Mouse (Mus musculus) adrenal gland, postnatal 36 days (tissue): ENCODE data around the gene Eps15l1. TPM values are rescaled to one million over a fixed set of nuclear protein-coding genes. Genes with fewer than 3 reads are reported as not detected.

Experiments used
- DNase-seq, 2 experiments: peaks; one replicate each; pipeline ENCODE4 v3.0.0; 2021; ENCODE audit warnings: mixed read lengths in 1 of 2
- total RNA-seq, 2 experiments: library from RNA; stranded (reverse); gene quantifications; 2 replicates each; pipeline ENCODE4 v1.2.3; 2021

Eps15l1 gene
- total RNA-seq, 2 experiments from 2014 or later, result 38.6 to 52.6 TPM

DNA sequence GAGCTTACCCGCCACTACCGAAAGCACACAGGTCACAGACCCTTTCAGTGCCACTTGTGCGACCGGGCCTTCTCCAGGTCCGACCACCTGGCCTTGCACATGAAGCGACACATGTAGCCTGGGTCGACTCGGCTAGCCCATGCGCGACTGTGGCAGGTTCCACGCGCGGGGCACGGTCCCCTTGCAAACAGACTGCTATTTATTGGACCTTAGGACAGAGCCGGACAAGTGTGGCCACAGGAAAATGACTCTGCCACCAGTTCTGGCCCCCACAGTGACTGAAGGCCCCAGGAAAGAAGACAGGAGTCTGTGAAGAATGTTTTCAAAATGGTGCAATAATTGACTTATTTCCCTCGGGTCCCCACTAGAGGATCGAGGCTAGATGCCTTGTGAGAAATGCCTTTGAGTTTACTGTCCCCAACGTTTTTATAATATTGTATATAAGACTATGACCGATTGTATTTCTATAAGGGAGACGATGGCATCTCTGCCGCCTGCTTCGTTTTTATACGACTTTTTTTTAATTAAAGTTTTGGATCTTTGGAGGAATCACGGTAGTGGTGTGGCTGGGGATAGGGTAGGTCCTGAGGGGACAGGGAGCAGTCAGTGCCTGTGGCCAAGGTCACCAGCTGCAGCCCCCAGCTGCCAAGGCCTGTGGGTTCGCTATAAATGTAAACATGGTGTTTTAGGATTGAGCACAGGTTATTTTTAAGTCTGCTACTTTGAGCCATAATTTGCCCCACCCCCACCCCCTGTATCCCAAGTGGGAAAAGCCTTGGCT is 100.3 kb downstream of the Eps15l1 start:
- DNase-seq, result no peak

DNA sequence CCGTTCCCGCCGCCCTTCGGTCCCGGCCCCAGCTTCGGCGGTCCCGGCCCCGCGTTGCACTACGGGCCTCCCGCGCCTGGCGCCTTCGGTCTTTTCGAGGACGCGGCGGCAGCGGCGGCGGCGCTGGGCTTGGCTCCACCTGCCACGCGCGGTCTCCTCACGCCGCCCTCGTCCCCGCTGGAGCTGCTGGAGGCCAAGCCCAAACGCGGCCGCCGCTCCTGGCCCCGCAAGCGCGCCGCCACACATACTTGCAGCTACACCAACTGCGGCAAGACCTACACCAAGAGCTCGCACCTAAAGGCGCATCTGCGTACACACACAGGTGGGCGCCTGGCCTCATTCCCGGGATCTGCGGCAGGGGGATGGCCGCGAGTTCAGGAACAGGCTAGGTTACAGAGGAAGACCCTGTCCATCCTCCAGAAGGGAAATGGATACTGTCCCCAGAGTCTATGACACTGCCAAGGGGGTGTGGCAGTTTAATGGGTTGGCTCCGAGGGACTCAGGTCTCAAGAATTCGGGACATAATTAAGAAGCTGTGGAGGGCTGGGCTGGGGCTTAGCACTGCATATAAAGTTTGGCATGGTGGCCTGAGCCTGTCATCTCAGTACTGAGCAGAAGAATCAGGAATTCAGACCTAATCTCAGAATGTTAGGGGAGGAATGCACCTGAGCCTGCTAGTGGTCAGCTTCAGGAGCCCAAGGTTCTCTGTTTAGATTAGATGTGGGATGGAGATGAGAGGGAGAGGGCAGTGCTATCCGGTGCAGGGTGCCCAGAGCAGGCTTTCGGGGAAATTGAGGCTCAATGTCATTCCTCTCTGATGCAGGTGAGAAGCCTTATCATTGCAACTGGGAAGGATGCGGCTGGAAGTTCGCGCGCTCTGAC is 101.1 kb downstream of the Eps15l1 start:
- DNase-seq, result peak; percentile 58 to 62

DNA sequence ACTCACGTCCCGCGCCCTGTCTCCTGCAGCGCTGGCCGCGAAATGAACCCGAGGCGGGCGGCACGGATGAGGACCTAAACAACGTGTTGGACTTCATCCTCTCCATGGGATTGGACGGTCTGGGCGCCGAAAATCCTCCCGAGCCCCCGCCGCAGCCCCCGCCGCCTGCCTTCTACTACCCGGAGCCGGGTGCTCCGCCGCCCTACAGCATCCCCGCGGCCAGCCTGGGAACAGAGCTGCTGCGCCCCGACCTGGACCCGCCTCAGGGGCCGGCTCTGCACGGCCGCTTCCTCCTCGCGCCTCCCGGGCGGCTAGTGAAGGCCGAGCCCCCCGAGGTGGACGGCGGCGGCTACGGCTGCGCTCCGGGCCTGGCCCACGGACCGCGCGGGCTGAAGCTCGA is 101.9 kb downstream of the Eps15l1 start:
- peak; percentile 34 to 53 for DNase-seq

DNA sequence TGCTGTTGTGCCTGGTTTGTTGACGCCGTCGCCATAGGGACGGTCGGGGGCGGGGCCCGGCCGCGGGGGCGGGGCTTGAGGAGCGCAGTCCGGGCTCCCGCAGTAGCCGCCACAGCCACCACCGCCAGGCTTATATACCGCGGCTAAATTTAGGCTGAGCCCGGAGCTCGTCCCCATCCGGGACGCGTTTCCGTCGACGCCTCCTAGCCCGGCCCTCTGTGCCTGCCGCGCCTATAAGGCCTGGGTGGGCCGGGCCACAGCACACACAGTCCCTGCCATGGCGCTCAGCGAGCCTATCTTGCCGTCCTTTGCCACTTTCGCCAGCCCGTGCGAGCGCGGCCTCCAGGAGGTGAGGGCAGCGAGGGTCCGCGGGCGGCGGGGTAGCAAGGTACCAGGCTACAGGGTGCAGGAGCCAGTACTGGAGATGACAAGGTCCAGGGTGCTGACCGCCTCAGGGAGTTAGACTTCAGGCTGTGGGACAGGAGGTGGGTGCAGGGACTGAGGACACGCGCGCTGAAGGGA is 102.4 kb downstream of the Eps15l1 start, which contains the start of gene Klf2:
TSS of gene Klf2 (plus strand) at position 233 of the 522 bp plus-strand sequence.
- peak; percentile 98 to 99 for DNase-seq

DNA sequence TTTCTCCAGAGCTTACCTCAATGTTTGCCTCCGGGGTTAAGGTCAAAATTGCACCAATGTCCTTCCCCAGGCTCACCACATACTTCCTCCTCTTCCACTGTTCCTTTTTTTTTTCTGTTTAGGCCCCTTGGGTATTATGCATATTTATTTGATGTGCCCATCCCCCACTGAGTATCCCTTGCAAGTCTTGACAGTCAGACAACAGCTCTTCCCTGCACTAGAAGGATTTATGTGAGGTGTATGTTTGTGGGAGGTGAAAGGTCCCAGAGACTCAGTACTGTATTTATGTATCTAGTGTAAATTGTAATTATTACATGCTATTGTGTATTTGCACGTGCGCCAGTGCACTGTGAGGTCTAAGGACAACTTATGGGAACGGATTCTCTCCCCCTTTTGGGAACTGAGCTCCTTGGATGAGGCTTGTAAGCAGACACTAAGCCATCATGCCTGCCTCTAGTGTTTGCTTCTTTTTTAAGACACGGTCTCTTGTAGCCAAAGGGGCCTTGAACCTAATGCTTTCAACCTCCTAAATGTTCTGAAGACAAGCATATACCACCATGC is 103.4 kb downstream of the Eps15l1 start:
- DNase-seq, result no peak

DNA sequence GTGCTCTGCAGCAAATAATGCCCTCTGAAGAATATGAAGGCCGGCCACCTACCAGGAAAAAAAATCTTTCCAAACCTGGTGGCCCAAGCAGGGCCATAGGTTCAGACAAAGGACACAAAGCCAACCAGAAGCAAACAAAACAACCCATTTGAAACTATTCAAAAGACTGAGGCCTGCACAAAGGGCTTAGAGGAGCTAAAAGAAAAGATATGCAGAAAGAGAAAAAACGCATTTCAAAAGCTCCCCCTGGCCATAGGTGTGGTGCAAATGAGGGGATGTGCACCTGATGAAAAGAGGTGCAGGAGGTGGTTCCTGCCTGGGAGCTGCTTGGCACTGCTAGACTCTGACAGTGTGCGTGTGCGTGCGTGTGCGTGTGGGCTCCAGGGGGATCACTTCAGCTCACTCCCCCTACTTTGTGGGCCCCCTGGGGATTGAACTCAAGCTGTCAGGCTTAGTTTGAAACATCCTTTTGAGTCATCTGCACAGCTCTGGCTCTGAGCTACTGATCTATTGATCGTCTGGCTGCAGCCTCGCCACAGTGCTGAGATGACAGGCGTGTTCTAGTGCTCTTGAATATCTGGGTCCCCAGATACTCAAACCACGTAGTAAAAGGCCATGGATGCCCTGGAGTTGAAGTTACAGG is 105.1 kb downstream of the Eps15l1 start:
- DNase-seq, result no peak

DNA sequence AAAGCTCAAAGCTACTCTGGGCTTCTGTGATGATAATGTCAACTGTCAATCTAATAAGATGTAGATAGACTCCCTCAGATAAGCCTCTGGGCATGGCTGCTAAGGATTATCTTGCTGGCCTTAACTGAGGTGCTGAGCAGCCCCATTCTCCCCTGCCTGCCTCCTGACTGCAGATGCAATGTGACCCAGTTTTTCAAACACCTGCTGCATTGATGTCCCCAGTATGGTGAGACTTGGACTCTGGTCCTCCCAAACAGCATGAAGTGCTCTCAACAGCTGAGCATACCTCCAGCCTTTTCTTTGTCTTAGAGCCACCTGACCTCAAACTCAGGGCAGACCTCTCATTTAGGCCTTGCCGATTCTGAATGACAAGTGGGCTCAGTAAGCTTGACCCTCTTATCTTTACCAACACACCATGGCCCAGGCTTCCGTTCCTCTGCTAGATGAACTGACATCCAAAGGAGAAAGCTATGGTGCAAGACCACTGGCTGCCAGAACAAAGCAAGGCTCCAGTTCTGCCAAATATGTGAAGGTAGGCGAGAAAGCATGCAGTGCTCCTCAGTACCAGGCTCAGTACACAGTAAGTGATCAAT is 108.2 kb downstream of the Eps15l1 start:
- no peak for DNase-seq

DNA sequence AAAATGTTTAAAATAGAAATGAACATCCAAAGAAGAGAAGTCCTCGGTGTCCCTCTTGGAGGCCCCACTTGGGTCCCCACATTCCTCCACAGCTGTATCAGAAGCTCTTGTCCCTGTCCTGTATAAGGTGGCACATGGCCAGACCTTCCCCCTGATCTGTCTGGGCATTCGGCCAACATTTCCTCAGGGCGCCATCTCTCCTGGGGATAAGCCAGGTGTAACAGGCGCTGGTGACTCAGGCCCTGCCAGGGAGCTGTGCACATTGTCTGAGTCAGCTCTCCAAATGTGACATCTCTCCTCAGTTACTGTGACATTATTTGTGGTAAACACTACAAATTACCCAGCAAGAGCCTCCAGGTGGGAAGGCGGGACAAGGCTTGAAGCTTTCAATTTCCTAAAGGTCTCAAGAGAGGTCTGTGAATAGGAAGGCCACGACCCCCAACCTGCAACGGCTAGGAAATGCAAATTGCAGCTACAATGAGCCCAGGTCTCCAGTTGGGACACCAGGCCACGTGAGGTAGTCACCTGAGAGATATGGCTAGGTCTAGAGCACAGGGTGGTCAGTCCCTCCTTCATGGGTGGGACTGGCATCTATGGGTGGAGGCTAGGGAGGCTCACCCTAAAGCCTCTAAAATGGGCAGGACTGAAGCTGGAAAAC is 110.3 kb downstream of the Eps15l1 start:
- peak; percentile 87 to 88 for DNase-seq

DNA sequence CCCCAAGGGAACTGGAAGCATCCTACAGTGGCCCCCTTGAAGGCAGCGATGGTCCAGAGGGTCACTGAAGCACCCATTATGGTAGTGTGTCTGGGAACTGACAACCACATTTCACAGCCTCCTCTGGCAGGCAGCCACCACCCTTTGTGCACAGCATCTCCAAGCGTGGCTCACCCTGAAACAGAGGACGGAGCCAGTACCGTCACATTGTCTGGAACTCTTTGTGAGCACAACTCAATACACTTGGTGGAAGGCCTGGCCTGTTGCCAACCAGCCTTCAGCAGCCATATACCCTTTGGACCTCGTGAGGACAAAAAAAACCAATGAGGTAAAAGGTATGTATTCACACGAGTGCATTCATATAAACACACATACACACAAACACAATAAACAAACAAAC is 113.0 kb downstream of the Eps15l1 start:
- peak; percentile 25 to 53 for DNase-seq

DNA sequence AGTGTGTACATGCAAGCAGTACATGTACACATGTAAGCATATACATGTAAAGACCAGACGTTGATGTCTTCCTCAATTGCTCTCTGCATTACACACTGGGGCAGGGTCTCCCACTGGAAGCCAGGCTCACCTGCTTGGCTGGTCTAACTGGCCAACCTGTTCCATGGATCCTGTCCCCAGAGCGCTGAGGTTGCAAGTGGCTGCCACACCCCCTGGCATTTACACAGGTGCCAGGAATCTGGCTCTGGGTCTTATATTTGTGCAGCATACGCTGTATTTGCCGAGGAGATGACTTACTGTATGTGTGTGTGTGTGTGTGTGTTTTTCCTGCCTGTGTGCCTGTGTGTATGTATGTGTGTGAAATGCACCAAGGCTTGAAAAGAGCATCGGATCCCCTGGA is 114.3 kb downstream of the Eps15l1 start:
- no peak for DNase-seq

DNA sequence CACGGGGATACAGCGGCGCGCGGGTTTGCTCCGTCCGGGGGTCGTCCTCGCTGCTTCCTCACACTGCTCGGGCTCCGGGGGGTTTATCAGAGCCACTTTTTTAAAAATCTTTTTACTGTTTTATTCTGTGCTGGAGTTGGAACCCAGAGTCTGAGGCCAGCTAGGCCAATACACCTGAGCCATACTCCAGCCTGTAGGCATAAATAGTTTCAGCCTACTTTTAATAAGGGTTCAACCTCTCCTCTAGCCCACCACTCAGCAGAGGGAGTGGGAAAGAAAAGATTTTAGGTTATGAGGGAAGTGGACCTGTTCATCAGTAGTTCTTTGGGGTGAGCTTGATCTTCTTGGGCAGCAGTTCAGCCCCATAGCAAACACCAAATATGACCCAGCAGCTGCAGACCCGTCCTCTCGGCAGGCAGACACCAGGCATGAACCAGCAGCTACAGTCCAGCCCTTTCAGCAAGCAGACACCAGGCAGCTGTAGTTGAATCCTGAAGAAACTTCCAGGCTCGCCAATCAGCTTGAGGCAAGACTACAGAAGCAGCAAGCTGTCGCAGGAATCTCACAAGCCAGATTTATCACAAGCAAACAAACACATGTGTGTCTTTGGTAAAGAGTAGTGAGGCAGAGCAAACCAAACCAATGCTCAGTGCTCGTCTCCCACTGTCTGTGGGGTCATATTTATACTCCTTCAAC is 115.9 kb downstream of the Eps15l1 start, which contains the start of gene Gm10282:
TSS of gene Gm10282 (minus strand) at position 51 of the 696 bp plus-strand sequence.
- DNase-seq, result no peak

DNA sequence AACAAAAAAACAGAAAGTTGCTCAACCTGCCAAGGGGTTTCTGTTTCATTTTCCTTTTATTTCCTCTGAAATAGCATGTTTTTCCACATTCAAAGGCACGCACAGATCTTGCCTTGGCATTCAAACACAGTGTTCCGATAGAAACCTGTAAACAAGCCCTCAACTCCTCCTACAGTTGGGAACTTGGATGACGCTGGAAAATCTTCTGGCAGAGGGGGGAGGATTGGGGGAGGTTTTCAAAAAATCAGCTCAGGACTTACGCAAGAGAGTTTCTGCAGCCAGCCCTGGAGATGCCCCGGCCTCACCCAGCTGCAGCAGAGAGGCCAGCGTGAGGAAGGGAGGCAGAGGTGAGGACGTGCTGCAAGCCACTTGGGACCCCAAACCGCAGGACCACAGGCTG is 117.6 kb downstream of the Eps15l1 start:
- peak; percentile 77 to 85 for DNase-seq

DNA sequence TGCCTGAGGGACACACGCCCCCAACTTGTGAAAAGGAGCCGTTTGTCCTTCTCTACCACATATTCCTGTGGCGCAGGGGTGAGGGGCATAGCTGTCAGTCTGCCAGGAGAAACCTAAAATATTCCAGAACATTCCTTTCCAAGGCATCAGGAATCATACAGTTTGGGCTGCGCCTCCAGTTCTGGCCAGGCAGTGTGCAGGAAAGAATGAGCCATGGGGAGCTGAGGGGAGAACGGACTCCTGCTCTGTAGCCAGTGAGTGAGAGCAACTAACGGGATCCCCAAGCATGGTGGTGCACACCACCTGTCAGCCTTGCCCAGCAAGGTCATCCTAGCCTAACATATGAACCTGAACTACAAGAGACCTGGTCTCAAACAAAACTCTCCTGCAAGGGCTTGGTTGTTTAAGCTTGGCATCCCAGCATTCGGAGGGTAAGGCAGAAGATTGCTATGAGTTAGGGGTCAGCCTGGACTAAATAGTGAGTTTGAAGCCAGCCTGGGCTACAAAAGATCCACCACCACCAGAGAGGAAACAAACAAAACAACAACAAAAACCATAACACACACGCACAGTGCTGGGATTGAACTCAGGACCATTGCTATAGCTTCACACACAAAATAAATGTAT is 118.2 kb downstream of the Eps15l1 start:
- peak; percentile 17 to 31 for DNase-seq

DNA sequence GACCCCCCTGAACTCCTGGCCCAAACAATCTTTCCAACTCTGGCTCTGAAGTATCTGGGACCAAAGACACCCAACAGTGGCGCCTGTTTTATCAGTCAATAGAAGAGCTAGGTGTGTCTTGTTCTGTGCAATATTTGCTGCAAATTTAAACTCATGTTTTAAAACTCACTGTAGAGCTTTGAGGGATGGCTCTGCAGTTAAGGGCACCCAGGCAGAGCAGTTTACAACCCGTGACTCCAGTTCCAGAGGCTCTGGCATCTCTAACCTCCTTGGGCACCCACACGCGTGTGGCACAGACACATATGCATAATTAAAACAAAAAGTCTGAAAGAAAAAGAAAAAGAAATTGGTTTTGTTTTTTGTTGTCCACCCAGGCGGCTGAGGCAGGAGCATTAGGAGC is 119.8 kb downstream of the Eps15l1 start:
- DNase-seq, result no peak

DNA sequence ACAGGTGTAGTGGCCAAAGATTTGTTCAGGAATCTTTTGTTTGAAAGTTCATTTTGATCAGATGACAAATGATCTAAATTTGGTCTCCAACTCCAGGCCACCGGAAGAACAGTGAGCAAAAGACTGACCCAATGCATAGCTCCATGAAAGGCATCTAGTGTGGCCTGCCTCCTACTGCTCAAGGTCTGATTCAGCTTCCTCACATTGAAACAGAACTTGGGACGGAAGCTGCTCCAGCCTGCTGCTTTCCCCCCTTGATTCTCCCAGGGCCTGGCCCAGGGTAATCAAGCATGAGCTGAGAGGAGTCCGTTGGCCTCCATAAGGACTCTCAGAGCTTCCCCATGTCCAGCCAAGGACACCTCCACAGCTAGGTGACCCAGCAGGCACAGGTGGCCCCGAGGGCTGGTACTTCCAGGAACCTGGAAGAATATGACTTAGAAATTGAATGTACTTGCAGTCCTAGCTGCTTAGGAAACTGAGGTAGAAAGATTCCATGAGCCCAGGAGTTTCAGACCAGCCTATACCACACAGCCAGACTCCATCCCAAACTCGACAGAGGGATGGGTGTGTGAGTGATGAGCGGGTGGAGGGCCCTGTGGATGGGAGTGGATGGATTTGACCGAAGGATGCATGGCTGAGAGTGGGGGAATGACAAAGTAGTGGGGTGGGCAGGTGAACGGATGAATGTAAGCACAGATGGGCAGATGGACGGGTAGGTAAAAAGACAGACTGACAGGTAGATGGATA is 120.4 kb downstream of the Eps15l1 start:
- no peak for DNase-seq

DNA sequence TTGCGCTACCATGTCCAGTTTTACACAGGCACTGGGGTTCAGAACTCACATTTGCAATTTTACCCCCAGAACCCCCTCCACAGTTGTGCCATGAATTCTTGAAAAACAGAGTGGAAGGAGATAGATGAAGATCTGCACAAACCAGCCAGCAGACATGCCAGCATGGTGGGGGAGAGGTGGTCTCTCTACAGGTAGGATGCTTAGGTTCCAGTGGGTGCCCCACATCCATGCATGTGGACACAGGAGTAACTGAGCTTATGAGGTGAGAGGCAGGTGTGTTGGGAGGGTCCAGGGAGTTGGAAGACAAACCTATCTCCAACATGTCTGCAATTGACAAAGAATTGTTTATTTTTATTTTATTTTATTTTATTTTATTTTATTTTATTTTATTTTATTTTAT is 122.3 kb downstream of the Eps15l1 start:
- no peak for DNase-seq

DNA sequence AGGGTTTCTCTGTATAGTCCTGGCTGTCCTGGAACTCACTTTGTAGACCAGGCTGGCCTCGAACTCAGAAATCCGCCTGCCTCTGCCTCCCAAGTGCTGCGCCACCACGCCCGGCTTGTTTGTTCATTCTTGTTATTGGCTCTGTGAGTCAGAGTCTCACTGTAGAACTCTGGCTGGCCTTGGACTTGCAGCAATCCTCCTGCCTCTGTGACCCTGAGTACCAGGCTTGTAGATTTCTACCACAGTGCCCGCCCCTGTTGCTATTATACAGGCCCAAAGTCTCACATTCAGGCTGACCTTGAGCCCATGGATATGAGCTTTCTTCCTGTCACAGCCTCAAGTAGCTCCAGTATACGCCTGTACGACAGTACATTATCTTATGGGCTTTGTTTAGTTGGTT is 124.7 kb downstream of the Eps15l1 start:
- peak in 1 of 2 experiments; percentile 46 for DNase-seq

DNA sequence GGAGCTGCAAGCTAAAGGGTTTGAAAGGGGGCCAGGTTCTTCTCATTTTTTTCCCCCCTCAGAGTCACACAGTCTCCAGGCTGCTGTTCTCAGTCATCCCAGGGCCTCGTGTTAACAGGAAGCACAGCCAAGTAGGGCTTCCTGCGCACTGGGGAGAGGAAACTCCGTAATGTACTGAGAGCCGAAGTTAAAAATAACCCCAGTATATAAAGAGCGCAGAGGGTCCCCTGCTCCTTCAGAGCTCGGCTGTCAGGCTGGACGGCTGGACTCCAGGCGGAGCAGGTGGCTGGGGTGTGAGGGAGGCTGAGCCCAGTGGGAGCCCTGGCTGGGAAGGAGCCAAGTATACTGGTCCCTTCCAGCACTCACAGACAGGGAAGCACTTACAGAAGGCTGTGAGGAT is 125.6 kb downstream of the Eps15l1 start:
- DNase-seq, result peak; percentile 77 to 85

DNA sequence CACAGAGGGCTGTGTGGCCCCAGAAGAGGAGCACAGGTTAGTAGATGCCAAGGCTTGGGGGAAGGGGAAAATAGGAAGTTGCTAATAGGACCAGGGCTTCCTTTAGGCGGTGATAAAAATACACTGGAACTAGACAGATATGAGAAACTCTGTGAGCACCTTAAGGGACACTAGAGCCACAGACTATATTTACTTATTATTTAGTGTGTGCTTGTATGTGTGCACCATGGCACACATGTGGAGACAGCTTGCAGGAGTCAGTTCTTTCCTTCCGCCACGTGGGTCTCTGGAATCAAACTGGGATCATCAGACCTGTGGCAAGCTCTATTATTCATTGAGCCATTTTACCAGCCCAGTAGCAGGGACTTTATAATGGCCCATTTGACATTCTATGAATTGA is 126.1 kb downstream of the Eps15l1 start:
- DNase-seq, result no peak
